ENCODE assay signal across 8 mouse cellular contexts in the genomic region with DNA sequence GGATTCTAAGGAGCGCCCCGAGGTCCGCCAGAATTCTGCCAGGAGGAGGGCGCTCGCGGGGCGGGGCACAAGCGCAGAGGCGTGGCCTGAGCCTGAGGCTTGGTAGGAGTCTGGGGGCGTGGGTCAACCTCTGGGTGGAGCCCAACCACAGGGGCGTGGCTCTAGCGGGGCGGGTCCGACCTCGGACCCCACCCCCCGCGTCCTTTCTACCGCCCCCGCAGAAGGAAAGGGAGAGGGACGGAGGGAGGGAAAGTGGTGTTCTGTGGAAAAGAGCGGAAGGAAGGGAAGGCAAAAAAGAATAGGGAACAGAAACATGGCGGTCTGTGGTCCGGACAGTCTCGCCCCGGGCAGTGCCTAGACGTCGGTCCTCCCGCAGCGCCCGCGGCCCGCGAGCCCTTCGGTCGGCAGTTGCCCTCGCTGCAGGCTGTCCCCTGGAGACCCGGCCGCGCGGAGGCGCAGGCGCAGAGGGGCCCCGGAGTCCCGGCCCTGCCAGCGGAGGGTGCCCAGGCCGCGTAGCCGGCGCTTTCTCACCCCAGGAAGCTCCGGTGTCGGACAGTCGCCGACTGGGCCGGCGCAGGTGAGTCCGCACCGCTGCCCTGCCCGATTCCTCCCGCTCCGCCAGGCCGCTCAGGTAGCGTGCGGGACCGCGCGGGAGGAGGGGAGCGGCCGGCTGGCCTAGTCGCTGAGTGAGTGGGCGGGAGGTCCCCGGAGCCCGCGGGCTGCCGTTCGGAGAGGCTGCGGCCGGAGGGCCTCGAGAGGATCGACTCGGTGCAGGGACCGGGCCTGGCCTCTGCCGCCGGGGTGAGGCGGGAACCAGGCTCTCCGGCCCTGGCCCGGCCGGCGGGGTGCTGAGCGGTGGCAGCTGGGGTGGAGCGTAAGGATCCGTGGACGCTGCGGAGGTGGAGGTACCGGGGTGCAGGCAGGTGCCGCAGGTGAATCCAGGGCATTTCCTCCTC. TPM values are rescaled to one million over a fixed set of nuclear protein-coding genes. Genes with fewer than 3 reads are reported as not detected.
DNase-seq lines count a peak whose midpoint lies in the region; ATAC-seq lines count a peak whose summit lies in the region.

Gene Dennd4c (plus strand): TSS at position 220 of the 956 bp plus-strand sequence.

- H3K9me3 ChIP-seq in hindbrain, embryonic 13.5 days = no peaks in the 10 kb centered on the region

- H3K36me3 ChIP-seq in hindbrain, embryonic 13.5 days = no peaks in the 10 kb centered on the region

- peak; percentile 100 for DNase-seq in NIH3T3 (ENCODE audit: low read depth)
- peak; percentile 96 to 98 for DNase-seq in cerebellum, postnatal 10 days
- DNase-seq in frontal cortex, postnatal 10 days (ENCODE audit: low spot score in 2 of 2) = peak; percentile 66 to 86
- DNase-seq in layer of hippocampus, postnatal 25 days (ENCODE audit: extremely low spot score in 1 of 2, low spot score in 1 of 2) = peak; percentile 72 to 74
- peak; percentile 94 for DNase-seq in lung, postnatal 25 days (ENCODE audit: low spot score)
- DNase-seq in retina, embryonic 14.5 days (ENCODE audit: low spot score) = peak; percentile 97
- DNase-seq in thymus, postnatal 4 days = peak; percentile 99

- WGBS in hindbrain, embryonic 13.5 days = under 1% methylated on average over 93 of the region's 95 CpGs

- peak within 1 kb of the TSS; percentile 98 for H3K4me3 ChIP-seq in hindbrain, embryonic 13.5 days

- peaks cover 14% of the 10 kb centered on the region for H3K4me1 ChIP-seq in hindbrain, embryonic 13.5 days (replicated peaks)

- peak; percentile 96 for ATAC-seq in hindbrain, embryonic 13.5 days (ENCODE audit: low FRiP score)

- peak within 1 kb of the TSS; percentile 83 for H3K27ac ChIP-seq in hindbrain, embryonic 13.5 days

- no peaks in the 10 kb centered on the region for H3K27me3 ChIP-seq in hindbrain, embryonic 13.5 days

- H3K4me2 ChIP-seq in hindbrain, embryonic 13.5 days = peak within 1 kb of the TSS; percentile 85

- peak within 1 kb of the TSS; percentile 95 for H3K9ac ChIP-seq in hindbrain, embryonic 13.5 days

RNA-seq across cellular contexts. Expression of gene Dennd4c, which starts in this region (rescaled TPM):
- 3.6 and 5.4 TPM in 2 replicates for polyA plus RNA-seq in hindbrain, embryonic 13.5 days (2015; fragmentation: Nextera tagmentation; extraction: Ambion mirVana)
- total RNA-seq in layer of hippocampus, postnatal 25 days (2021) = 10 to 100 TPM in 1 of 2 experiments, 1 to 10 TPM in 1; 8.5 to 10.7 TPM

Comparison
In these comparisons a context has a peak if more than half of its experiments do, and no peak if none do; other contexts are left out.
1. Peak in every context shown above with its lines: DNase-seq, ATAC-seq, H3K4me3 ChIP-seq and H3K27ac ChIP-seq.